Mouse (Mus musculus): ENCODE measurements around the gene Slc9a9.

GRCm38 (mm10) chr9:95256680-95257316 lies 587.1 kb downstream of the Slc9a9 start:
- TF ChIP-seq CTCF (IDR thresholded peaks at IDR 0.05; ENCODE audit: insufficient read depth, low read length) (no peak), POLR2A (IDR thresholded peaks at IDR 0.05; ENCODE audit: borderline replicate concordance, extremely low read depth, low read depth, low read length) (no peak)
